Comparison of ENCODE assay signal across 8 mouse cellular contexts in the genomic region with DNA sequence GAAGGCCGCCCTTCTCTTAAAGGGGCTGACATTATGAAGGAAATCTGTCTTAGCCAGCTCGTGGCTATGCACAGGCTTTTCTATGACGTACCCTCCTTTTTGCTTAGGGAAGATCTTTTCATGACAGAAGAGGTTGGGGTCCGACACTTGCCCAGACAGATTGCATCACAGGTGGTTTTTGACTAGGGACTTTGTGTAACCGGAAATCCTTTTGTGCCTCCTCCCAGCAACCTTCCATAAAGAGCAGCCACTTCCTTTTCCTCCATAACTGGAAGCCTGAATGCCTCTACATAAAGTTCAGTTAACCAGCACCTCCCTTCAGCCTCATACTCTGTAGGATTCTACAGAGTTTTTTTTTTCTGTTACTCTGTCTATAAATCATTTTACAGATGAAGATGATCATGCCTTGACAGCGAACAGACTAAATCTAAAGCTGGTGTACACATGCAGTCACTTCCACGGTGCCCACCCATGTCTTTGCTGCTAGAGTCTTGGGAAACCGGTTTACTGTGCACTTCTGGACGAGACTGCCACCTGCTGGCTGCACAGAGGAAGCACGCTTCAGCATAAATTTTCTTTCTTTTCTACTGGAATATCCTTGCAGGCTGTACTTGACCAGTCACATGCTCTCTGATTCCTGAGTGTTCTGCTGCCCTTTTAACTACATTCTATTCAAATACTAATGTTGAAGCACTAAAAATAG. TPM values are rescaled to one million over a fixed set of nuclear protein-coding genes. Genes with fewer than 3 reads are reported as not detected.
DNase-seq lines count a peak whose midpoint lies in the region; ATAC-seq and TF ChIP-seq lines count a peak whose summit lies in the region.

No protein-coding gene starts in this region.

- ATAC-seq in erythroid progenitor cell, adult 5-6 weeks (replicated peaks; ENCODE audit: low FRiP score, poor library complexity, severe bottlenecking): peak; percentile 77
- ATAC-seq in hindbrain, postnatal 0 days: peak; percentile 70

- no peaks in the 10 kb centered on the region for H3K36me3 ChIP-seq in hindbrain, postnatal 0 days (ENCODE audit: insufficient read depth, low read length)
- H3K36me3 ChIP-seq in midbrain, embryonic 10.5 days: no peaks in the 10 kb centered on the region
- no peaks in the 10 kb centered on the region for H3K36me3 ChIP-seq in splenic B cell, adult 2 months (ENCODE audit: control insufficient read depth, insufficient read depth, low read length, poor library complexity, severe bottlenecking)

- no peak overlapping the region for H3K9ac ChIP-seq in hindbrain, postnatal 0 days (replicated peaks; ENCODE audit: low read length)

- H3K27ac ChIP-seq in left cerebral cortex, adult 2 months: no peak overlapping the region
- H3K27ac ChIP-seq in bone marrow, adult 2 months (ENCODE audit: control insufficient read depth, insufficient read depth, low read depth, low read length, poor library complexity): no peak overlapping the region
- no peak overlapping the region; the same call in 1 of the 2 replicates for H3K27ac ChIP-seq in hindbrain, postnatal 0 days
- no peak overlapping the region for H3K27ac ChIP-seq in midbrain, embryonic 10.5 days (replicated peaks)

- TF ChIP-seq CTCF in left cerebral cortex, adult 2 months (IDR thresholded peaks at IDR 0.05): peak; percentile 98
- peak; percentile 92 for TF ChIP-seq CTCF in bone marrow, adult 2 months (IDR thresholded peaks at IDR 0.05; ENCODE audit: control insufficient read depth, insufficient read depth, low read length)
- peak; percentile 94 for TF ChIP-seq CTCF in hindbrain, postnatal 0 days (IDR thresholded peaks at IDR 0.05; ENCODE audit: low read depth)

- 9% methylated on average over 10 of the region's 10 CpGs for WGBS in bone marrow, adult 2 months
- WGBS in hindbrain, postnatal 0 days: 35% methylated on average over 10 of the region's 10 CpGs
- WGBS in midbrain, embryonic 10.5 days: 44% methylated on average over 10 of the region's 10 CpGs

- no peaks in the 10 kb centered on the region for H3K27me3 ChIP-seq in hindbrain, postnatal 0 days (ENCODE audit: insufficient read depth, low read length)
- no peaks in the 10 kb centered on the region for H3K27me3 ChIP-seq in midbrain, embryonic 10.5 days (ENCODE audit: low read depth, poor library complexity, severe bottlenecking)
- no peaks in the 10 kb centered on the region for H3K27me3 ChIP-seq in splenic B cell, adult 2 months (ENCODE audit: control insufficient read depth, insufficient read depth, low read length, poor library complexity, severe bottlenecking)

- H3K4me2 ChIP-seq in hindbrain, postnatal 0 days (ENCODE audit: low read depth, low read length): no peak overlapping the region

- no peak overlapping the region for H3K4me3 ChIP-seq in left cerebral cortex, adult 2 months
- no peak overlapping the region for H3K4me3 ChIP-seq in bone marrow, adult 2 months (replicated peaks; ENCODE audit: control insufficient read depth, low read depth, low read length)
- H3K4me3 ChIP-seq in hindbrain, postnatal 0 days (ENCODE audit: low read length): no peak overlapping the region
- H3K4me3 ChIP-seq in midbrain, embryonic 10.5 days: no peak overlapping the region

- no peak for TF ChIP-seq POLR2A in bone marrow, adult 2 months (IDR thresholded peaks at IDR 0.05; ENCODE audit: borderline replicate concordance, control insufficient read depth, low read depth, low read length)

- H3K4me1 ChIP-seq in bone marrow, adult 2 months (ENCODE audit: control insufficient read depth, insufficient read depth, low read length): no peaks in the 10 kb centered on the region; the same call in none of the 2 replicates
- no peaks in the 10 kb centered on the region for H3K4me1 ChIP-seq in hindbrain, postnatal 0 days (ENCODE audit: insufficient read depth, low read length)
- H3K4me1 ChIP-seq in midbrain, embryonic 10.5 days: 0 out of 2 replicates have a peak, but pooled peaks cover 4% of the 10 kb centered on the region

- DNase-seq in left cerebral cortex, adult 2 months (ENCODE audit: extremely low spot score in 1 of 2, low spot score in 2 of 2): peak; percentile 42 to 51
- DNase-seq in left cerebral cortex, adult 9 months (ENCODE audit: low spot score in 2 of 2): no peak
- peak; percentile 77 for DNase-seq in hindbrain, postnatal 0 days (ENCODE audit: low spot score)
- peak; percentile 15 to 38 for DNase-seq in left cerebral cortex, postnatal 36 days (ENCODE audit: low spot score in 2 of 2)
- peak; percentile 62 for DNase-seq in midbrain, embryonic 10.5 days (ENCODE audit: low spot score)
- peak; percentile 74 for DNase-seq in splenic B cell, adult 2 months (ENCODE audit: low read depth, low spot score)

- no peaks in the 10 kb centered on the region for H3K9me3 ChIP-seq in hindbrain, postnatal 0 days (ENCODE audit: low read length)
- H3K9me3 ChIP-seq in midbrain, embryonic 10.5 days (replicated peaks): no peaks in the 10 kb centered on the region

- intact Hi-C loops in left cerebral cortex, adult 2 months (cut with DNase I): no loop called here
- intact Hi-C loops in left cerebral cortex, postnatal 36 days (cut with DNase I): loop anchor here (2.0 kb wide), 1 partner anchor 68 kb away; no protein-coding TSS in a partner anchor

RNA-seq across cellular contexts. Expression of a gene that starts 33.1 kb away (rescaled TPM):
- total RNA-seq in left cerebral cortex, adult 2 months (2021): 1 to 10 TPM; 5.0 to 5.4 TPM
- 1.7 TPM in 1 of 2 replicates, not detected in the other for polyA plus RNA-seq in bone marrow, adult 2 months (2011; ENCODE audit: insufficient read depth, insufficient read length, low replicate concordance, missing spikeins)
- 8.4 TPM in 1 of 2 replicates, not detected in the other for total RNA-seq in erythroid progenitor cell, adult 5-6 weeks (2015; ENCODE audit: low replicate concordance)
- 0.39 TPM in 1 of 2 replicates, not detected in the other for total RNA-seq in erythroid progenitor cell, adult 5-6 weeks (2017; ENCODE audit: low replicate concordance)
- 7.5 and 16.5 TPM in 2 replicates for total RNA-seq in hindbrain, postnatal 0 days (2014; rRNA removed)
- polyA plus RNA-seq in hindbrain, postnatal 0 days (2015; fragmentation: Nextera tagmentation; extraction: Ambion mirVana): 14.0 and 14.5 TPM in 2 replicates
- 1 to 10 TPM; 4.1 to 5.6 TPM for total RNA-seq in left cerebral cortex, postnatal 36 days (2021)
- polyA plus RNA-seq in midbrain, embryonic 10.5 days (2016; fragmentation: Nextera tagmentation; extraction: Ambion mirVana): 8.2 and 8.7 TPM in 2 replicates

RNA-seq across cellular contexts. Expression of a gene that starts 33.3 kb away (rescaled TPM):
- under 1 TPM in 1 of 2 experiments, not detected in 1; 0.63 TPM for total RNA-seq in left cerebral cortex, adult 2 months (2021)
- polyA plus RNA-seq in bone marrow, adult 2 months (2011; ENCODE audit: insufficient read depth, insufficient read length, low replicate concordance, missing spikeins): not detected in 2 replicates
- not detected in 2 replicates for total RNA-seq in erythroid progenitor cell, adult 5-6 weeks (2015; ENCODE audit: low replicate concordance)
- not detected in 2 replicates for total RNA-seq in erythroid progenitor cell, adult 5-6 weeks (2017; ENCODE audit: low replicate concordance)
- 3.2 and 3.6 TPM in 2 replicates for total RNA-seq in hindbrain, postnatal 0 days (2014; rRNA removed)
- 2.6 and 3.0 TPM in 2 replicates for polyA plus RNA-seq in hindbrain, postnatal 0 days (2015; fragmentation: Nextera tagmentation; extraction: Ambion mirVana)
- under 1 TPM; 0.45 to 0.72 TPM for total RNA-seq in left cerebral cortex, postnatal 36 days (2021)
- polyA plus RNA-seq in midbrain, embryonic 10.5 days (2016; fragmentation: Nextera tagmentation; extraction: Ambion mirVana): 0.22 and 0.36 TPM in 2 replicates

RNA-seq across cellular contexts. Expression of a gene that starts 36.2 kb away (rescaled TPM):
- not detected for total RNA-seq in left cerebral cortex, adult 2 months (2021)
- polyA plus RNA-seq in bone marrow, adult 2 months (2011; ENCODE audit: insufficient read depth, insufficient read length, low replicate concordance, missing spikeins): 18.5 and 33.6 TPM in 2 replicates
- 67.8 and 92.6 TPM in 2 replicates for total RNA-seq in erythroid progenitor cell, adult 5-6 weeks (2015; ENCODE audit: low replicate concordance)
- 69.3 and 112 TPM in 2 replicates for total RNA-seq in erythroid progenitor cell, adult 5-6 weeks (2017; ENCODE audit: low replicate concordance)
- 5.0 and 8.4 TPM in 2 replicates for total RNA-seq in hindbrain, postnatal 0 days (2014; rRNA removed)
- 6.9 and 10.1 TPM in 2 replicates for polyA plus RNA-seq in hindbrain, postnatal 0 days (2015; fragmentation: Nextera tagmentation; extraction: Ambion mirVana)
- under 1 TPM in 1 of 2 experiments, not detected in 1; 0.54 TPM for total RNA-seq in left cerebral cortex, postnatal 36 days (2021)
- polyA plus RNA-seq in midbrain, embryonic 10.5 days (2016; fragmentation: Nextera tagmentation; extraction: Ambion mirVana): 107 and 113 TPM in 2 replicates

Comparison
In these comparisons a context has a peak if more than half of its experiments do, and no peak if none do; other contexts are left out.
1. DNase-seq: peak in left cerebral cortex, adult 2 months (2 of 2), hindbrain, postnatal 0 days (single experiment), left cerebral cortex, postnatal 36 days (2 of 2), midbrain, embryonic 10.5 days (single experiment) and splenic B cell, adult 2 months (single experiment); none in left cerebral cortex, adult 9 months (0 of 2).
2. Peak in every context shown above with its lines, with median percentiles within 50 percentile points of each other: CTCF ChIP-seq.